Mouse (Mus musculus): Measurements from ENCODE around the gene Adamtsl1. TPM values are rescaled to one million over a fixed set of nuclear protein-coding genes. Genes with fewer than 3 reads are reported as not detected.

Adamtsl1 gene
- polyA plus RNA-seq, 1 experiment from 2014 or later: 0.73 TPM

- H3K9me3 ChIP-seq (replicated peaks): no peaks in the 10 kb centered on the region
- H3K36me3 ChIP-seq: no peaks in the 10 kb centered on the region
- no peak for ATAC-seq (ENCODE audit: low read depth)
- no peak overlapping the region for H3K4me2 ChIP-seq
- H3K4me3 ChIP-seq (replicated peaks): no peak overlapping the region
- H3K27me3 ChIP-seq: no peaks in the 10 kb centered on the region
- WGBS (ENCODE audit: insufficient replicate concordance): 66% methylated on average over 2 of the region's 2 CpGs
- no peak overlapping the region for H3K9ac ChIP-seq
- no peak for DNase-seq
- no peaks in the 10 kb centered on the region for H3K4me1 ChIP-seq (replicated peaks)
- H3K27ac ChIP-seq: no peak overlapping the region
Observed at GRCm38 (mm10) chr4:85818504-85818903, 304.5 kb downstream of the Adamtsl1 start.

GRCm38 (mm10) chr4:85819169-85819568 lies 305.2 kb downstream of the Adamtsl1 start:
- no peaks in the 10 kb centered on the region for H3K27me3 ChIP-seq
- DNase-seq (no peak), ATAC-seq (ENCODE audit: low read depth) (no peak)
- H3K27ac ChIP-seq: no peak overlapping the region
- H3K4me1 ChIP-seq (replicated peaks): no peaks in the 10 kb centered on the region
- WGBS (ENCODE audit: insufficient replicate concordance): 56% methylated on average over 1 of the region's 1 CpGs
- no peak overlapping the region for H3K4me3 ChIP-seq (replicated peaks)
- no peak overlapping the region for H3K4me2 ChIP-seq
- H3K9me3 ChIP-seq (replicated peaks): no peaks in the 10 kb centered on the region
- no peak overlapping the region for H3K9ac ChIP-seq
- no peaks in the 10 kb centered on the region for H3K36me3 ChIP-seq

- WGBS (ENCODE audit: insufficient replicate concordance): 30% methylated on average over 1 of the region's 1 CpGs
Observed at GRCm38 (mm10) chr4:85819921-85820320, 305.9 kb downstream of the Adamtsl1 start.

GRCm38 (mm10) chr4:85823952-85824704 lies 310.2 kb downstream of the Adamtsl1 start:
- no peak for ATAC-seq (ENCODE audit: low read depth)

More at GRCm38 (mm10) chr4:85819921-85820320, 305.9 kb downstream of the Adamtsl1 start:
- ATAC-seq (ENCODE audit: low read depth) (no peak), DNase-seq (no peak)
- Histone ChIP-seq H3K27me3 (no peaks in the 10 kb centered on the region), H3K4me3 (replicated peaks) (no peak overlapping the region), H3K9ac (no peak overlapping the region), H3K36me3 (no peaks in the 10 kb centered on the region), H3K4me1 (replicated peaks) (no peaks in the 10 kb centered on the region), H3K9me3 (replicated peaks) (no peaks in the 10 kb centered on the region), H3K27ac (no peak overlapping the region), H3K4me2 (no peak overlapping the region)

GRCm38 (mm10) chr4:85824705-85825085 lies 310.7 kb downstream of the Adamtsl1 start:
- H3K27me3 ChIP-seq: no peaks in the 10 kb centered on the region
- no peaks in the 10 kb centered on the region for H3K9me3 ChIP-seq (replicated peaks)
- DNase-seq (no peak), ATAC-seq (ENCODE audit: low read depth) (no peak)
- no peak overlapping the region for H3K4me2 ChIP-seq
- H3K36me3 ChIP-seq: no peaks in the 10 kb centered on the region
- H3K27ac ChIP-seq: no peak overlapping the region
- 47% methylated on average over 1 of the region's 1 CpGs for WGBS (ENCODE audit: insufficient replicate concordance)
- H3K4me1 ChIP-seq (replicated peaks): no peaks in the 10 kb centered on the region
- H3K9ac ChIP-seq: no peak overlapping the region
- no peak overlapping the region for H3K4me3 ChIP-seq (replicated peaks)

More at GRCm38 (mm10) chr4:85823952-85824704, 310.2 kb downstream of the Adamtsl1 start:
- H3K36me3 ChIP-seq: no peaks in the 10 kb centered on the region
- H3K27ac ChIP-seq: no peak overlapping the region
- 68% methylated on average over 8 of the region's 8 CpGs for WGBS (ENCODE audit: insufficient replicate concordance)
- no peaks in the 10 kb centered on the region for H3K9me3 ChIP-seq (replicated peaks)
- no peak overlapping the region for H3K4me2 ChIP-seq
- H3K4me1 ChIP-seq (replicated peaks): no peaks in the 10 kb centered on the region
- DNase-seq: no peak
- no peak overlapping the region for H3K4me3 ChIP-seq (replicated peaks)
- H3K27me3 ChIP-seq: no peaks in the 10 kb centered on the region
- H3K9ac ChIP-seq: no peak overlapping the region

- no peaks in the 10 kb centered on the region for H3K9me3 ChIP-seq (replicated peaks)
- DNase-seq (no peak), ATAC-seq (ENCODE audit: low read depth) (no peak)
- H3K36me3 ChIP-seq: no peaks in the 10 kb centered on the region
- no peak overlapping the region for H3K9ac ChIP-seq
- H3K27ac ChIP-seq: no peak overlapping the region
- no peaks in the 10 kb centered on the region for H3K27me3 ChIP-seq
- H3K4me1 ChIP-seq (replicated peaks): no peaks in the 10 kb centered on the region
- no peak overlapping the region for H3K4me3 ChIP-seq (replicated peaks)
- no peak overlapping the region for H3K4me2 ChIP-seq
Observed at GRCm38 (mm10) chr4:85837058-85837457, 323.1 kb downstream of the Adamtsl1 start.

GRCm38 (mm10) chr4:85837532-85837965 lies 323.6 kb downstream of the Adamtsl1 start:
- ATAC-seq (ENCODE audit: low read depth) (no peak), DNase-seq (no peak)
- Histone ChIP-seq H3K36me3 (no peaks in the 10 kb centered on the region), H3K4me3 (replicated peaks) (no peak overlapping the region), H3K27ac (no peak overlapping the region), H3K27me3 (no peaks in the 10 kb centered on the region), H3K9ac (no peak overlapping the region), H3K9me3 (replicated peaks) (no peaks in the 10 kb centered on the region), H3K4me2 (no peak overlapping the region), H3K4me1 (replicated peaks) (no peaks in the 10 kb centered on the region)
- WGBS (ENCODE audit: insufficient replicate concordance): 45% methylated on average over 5 of the region's 5 CpGs

- no peak overlapping the region for H3K9ac ChIP-seq
- H3K4me1 ChIP-seq (replicated peaks): no peaks in the 10 kb centered on the region
- 52% methylated on average over 5 of the region's 5 CpGs for WGBS (ENCODE audit: insufficient replicate concordance)
- DNase-seq: no peak
- H3K9me3 ChIP-seq (replicated peaks): no peaks in the 10 kb centered on the region
- H3K27ac ChIP-seq: no peak overlapping the region
- no peak overlapping the region for H3K4me2 ChIP-seq
- ATAC-seq (ENCODE audit: low read depth): no peak
- no peaks in the 10 kb centered on the region for H3K36me3 ChIP-seq
- H3K27me3 ChIP-seq: no peaks in the 10 kb centered on the region
- no peak overlapping the region for H3K4me3 ChIP-seq (replicated peaks)
Observed at GRCm38 (mm10) chr4:85838031-85838430, 324.1 kb downstream of the Adamtsl1 start.

- ATAC-seq (ENCODE audit: low read depth) (no peak), DNase-seq (no peak)
- Histone ChIP-seq H3K9me3 (replicated peaks) (no peaks in the 10 kb centered on the region), H3K36me3 (no peaks in the 10 kb centered on the region), H3K27me3 (no peaks in the 10 kb centered on the region), H3K9ac (no peak overlapping the region), H3K4me2 (no peak overlapping the region), H3K27ac (no peak overlapping the region), H3K4me1 (replicated peaks) (no peaks in the 10 kb centered on the region), H3K4me3 (replicated peaks) (no peak overlapping the region)
- WGBS (ENCODE audit: insufficient replicate concordance): 68% methylated on average over 9 of the region's 9 CpGs
Observed at GRCm38 (mm10) chr4:85842113-85842512, 328.1 kb downstream of the Adamtsl1 start.

GRCm38 (mm10) chr4:85844381-85844780 lies 330.4 kb downstream of the Adamtsl1 start:
- no peak overlapping the region for H3K4me3 ChIP-seq (replicated peaks)
- no peaks in the 10 kb centered on the region for H3K27me3 ChIP-seq
- H3K4me2 ChIP-seq: no peak overlapping the region
- no peaks in the 10 kb centered on the region for H3K36me3 ChIP-seq
- no peak for DNase-seq
- no peak overlapping the region for H3K27ac ChIP-seq
- no peaks in the 10 kb centered on the region for H3K9me3 ChIP-seq (replicated peaks)
- H3K4me1 ChIP-seq (replicated peaks): no peaks in the 10 kb centered on the region
- ATAC-seq (ENCODE audit: low read depth): no peak
- no peak overlapping the region for H3K9ac ChIP-seq

- DNase-seq (no peak), ATAC-seq (ENCODE audit: low read depth) (no peak)
- no peak overlapping the region for H3K4me2 ChIP-seq
- 61% methylated on average over 7 of the region's 7 CpGs for WGBS (ENCODE audit: insufficient replicate concordance)
- no peak overlapping the region for H3K4me3 ChIP-seq (replicated peaks)
- H3K9me3 ChIP-seq (replicated peaks): no peaks in the 10 kb centered on the region
- no peak overlapping the region for H3K27ac ChIP-seq
- no peaks in the 10 kb centered on the region for H3K4me1 ChIP-seq (replicated peaks)
- H3K27me3 ChIP-seq: no peaks in the 10 kb centered on the region
- H3K9ac ChIP-seq: no peak overlapping the region
- H3K36me3 ChIP-seq: no peaks in the 10 kb centered on the region
Observed at GRCm38 (mm10) chr4:85845931-85846330, 332.0 kb downstream of the Adamtsl1 start.

- H3K4me3 ChIP-seq (replicated peaks): no peak overlapping the region
- WGBS (ENCODE audit: insufficient replicate concordance): 66% methylated on average over 7 of the region's 7 CpGs
- no peak for DNase-seq
Observed at GRCm38 (mm10) chr4:85853401-85853800, 339.4 kb downstream of the Adamtsl1 start.

More at GRCm38 (mm10) chr4:85853401-85853800, 339.4 kb downstream of the Adamtsl1 start:
- H3K9ac ChIP-seq: no peak overlapping the region
- no peaks in the 10 kb centered on the region for H3K27me3 ChIP-seq
- no peaks in the 10 kb centered on the region for H3K4me1 ChIP-seq (replicated peaks)
- H3K36me3 ChIP-seq: no peaks in the 10 kb centered on the region
- no peak for ATAC-seq (ENCODE audit: low read depth)
- no peaks in the 10 kb centered on the region for H3K9me3 ChIP-seq (replicated peaks)
- H3K4me2 ChIP-seq: no peak overlapping the region
- H3K27ac ChIP-seq: no peak overlapping the region
